Mouse (Mus musculus): ENCODE measurements around the gene 6330403K07Rik. TPM values are rescaled to one million over a fixed set of nuclear protein-coding genes. Genes with fewer than 3 reads are reported as not detected.

Gene 6330403K07Rik
- polyA plus RNA-seq (2014; fragmentation: Nextera tagmentation; extraction: Ambion mirVana): 50.1 and 65.9 TPM in 2 replicates

- H3K4me3 ChIP-seq (ENCODE audit: low read depth, low read length): peak within 1 kb of the TSS; percentile 59
- ATAC-seq (ENCODE audit: low read depth) (peak; percentile 98), DNase-seq (ENCODE audit: low spot score) (peak; percentile 96)
- H3K27ac ChIP-seq (replicated peaks; ENCODE audit: low read depth, low read length): peak within 1 kb of the TSS; percentile 74
- no peaks in the 10 kb centered on the region for H3K9me3 ChIP-seq (ENCODE audit: control insufficient read depth, low read length)
- H3K4me1 ChIP-seq (ENCODE audit: control insufficient read depth, insufficient read depth, low read length): peaks cover 8% of the 10 kb centered on the region; the same call in 1 of the 2 replicates
- under 1% methylated on average over 25 of the region's 31 CpGs for WGBS
- peak within 1 kb of the TSS; percentile 76 for H3K9ac ChIP-seq (ENCODE audit: low read depth, low read length)
- H3K36me3 ChIP-seq (ENCODE audit: control insufficient read depth, insufficient read depth, low read length): no peaks in the 10 kb centered on the region
- peak within 1 kb of the TSS; percentile 63 for H3K4me2 ChIP-seq (ENCODE audit: low read depth, low read length)
- no peaks in the 10 kb centered on the region for H3K27me3 ChIP-seq (replicated peaks; ENCODE audit: control insufficient read depth, insufficient read depth, low read length)
Observed at GRCm38 (mm10) chr11:71033163-71033761, at the start of gene 6330403K07Rik. Gene 6330403K07Rik, minus strand, starts transcription at chr11:71033513.

GRCm38 (mm10) chr11:71076342-71076741 is 43.0 kb upstream of the 6330403K07Rik start:
- no peaks in the 10 kb centered on the region for H3K4me1 ChIP-seq (ENCODE audit: control insufficient read depth, insufficient read depth, low read length)
- WGBS: 66% methylated on average over 1 of the region's 1 CpGs
- H3K27ac ChIP-seq (replicated peaks; ENCODE audit: low read depth, low read length): no peak overlapping the region
- no peak overlapping the region for H3K9ac ChIP-seq (ENCODE audit: low read depth, low read length)
- H3K36me3 ChIP-seq (ENCODE audit: control insufficient read depth, insufficient read depth, low read length): no peaks in the 10 kb centered on the region
- DNase-seq (ENCODE audit: low spot score) (no peak), ATAC-seq (ENCODE audit: low read depth) (no peak)
- no peak overlapping the region for H3K4me2 ChIP-seq (ENCODE audit: low read depth, low read length)
- no peaks in the 10 kb centered on the region for H3K27me3 ChIP-seq (replicated peaks; ENCODE audit: control insufficient read depth, insufficient read depth, low read length)
- no peak overlapping the region for H3K4me3 ChIP-seq (ENCODE audit: low read depth, low read length)
- peaks cover 8% of the 10 kb centered on the region; the same call in 1 of the 2 replicates for H3K9me3 ChIP-seq (ENCODE audit: control insufficient read depth, low read length)

GRCm38 (mm10) chr11:71052554-71052953 is 19.2 kb upstream of the 6330403K07Rik start:
- peak; percentile 65 for DNase-seq (ENCODE audit: low spot score)

DNA sequence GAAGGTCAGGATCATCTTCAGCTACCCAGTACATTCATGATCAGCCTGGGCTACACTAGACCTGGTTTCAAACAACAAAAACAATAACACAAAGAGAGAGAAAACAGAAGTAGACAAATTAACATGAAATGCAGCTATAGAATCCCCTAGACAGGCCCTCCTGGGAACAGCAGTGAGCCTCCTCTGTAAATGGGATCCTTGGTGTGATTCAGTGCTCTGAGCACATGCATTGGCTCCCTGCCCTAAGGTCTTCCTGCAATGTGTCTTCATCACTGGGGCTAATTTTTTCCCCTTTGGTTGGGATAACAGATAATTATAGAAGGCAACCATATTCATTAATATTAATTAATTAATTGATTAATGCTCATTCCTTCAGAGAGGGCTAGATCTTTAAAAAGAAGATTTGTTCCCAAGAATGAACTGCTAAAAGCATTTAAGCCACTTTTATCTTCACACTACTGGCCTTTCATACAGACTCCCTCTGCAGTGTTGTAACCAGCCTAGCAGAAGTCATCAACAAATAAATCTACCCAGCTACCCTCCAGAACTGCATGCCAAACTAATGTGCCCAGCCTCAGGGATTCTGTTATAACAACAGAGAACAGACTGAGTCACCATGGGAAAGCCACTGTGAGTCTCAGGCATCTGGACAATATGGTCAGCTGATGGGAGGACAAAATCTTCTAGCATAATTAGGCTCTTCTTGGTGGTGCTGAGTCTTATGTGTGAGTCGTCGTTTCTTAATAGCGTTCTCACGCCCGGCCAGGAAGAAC is 6.4 kb upstream of the 6330403K07Rik start:
- no peaks in the 10 kb centered on the region for H3K27me3 ChIP-seq (replicated peaks; ENCODE audit: control insufficient read depth, insufficient read depth, low read length)
- ATAC-seq (ENCODE audit: low read depth): no peak
- no peak overlapping the region for H3K9ac ChIP-seq (ENCODE audit: low read depth, low read length)
- no peak overlapping the region for H3K27ac ChIP-seq (replicated peaks; ENCODE audit: low read depth, low read length)
- no peak overlapping the region for H3K4me2 ChIP-seq (ENCODE audit: low read depth, low read length)
- no peaks in the 10 kb centered on the region for H3K4me1 ChIP-seq (ENCODE audit: control insufficient read depth, insufficient read depth, low read length)
- H3K36me3 ChIP-seq (ENCODE audit: control insufficient read depth, insufficient read depth, low read length): no peaks in the 10 kb centered on the region
- H3K9me3 ChIP-seq (ENCODE audit: control insufficient read depth, low read length): no peaks in the 10 kb centered on the region
- WGBS: 96% methylated on average over 5 of the region's 5 CpGs
- no peak overlapping the region for H3K4me3 ChIP-seq (ENCODE audit: low read depth, low read length)
- no peak for DNase-seq (ENCODE audit: low spot score)

More at GRCm38 (mm10) chr11:71052554-71052953, 19.2 kb upstream of the 6330403K07Rik start:
- Histone ChIP-seq H3K4me1 (ENCODE audit: control insufficient read depth, insufficient read depth, low read length) (no peaks in the 10 kb centered on the region), H3K4me3 (ENCODE audit: low read depth, low read length) (no peak overlapping the region), H3K9me3 (ENCODE audit: control insufficient read depth, low read length) (no peaks in the 10 kb centered on the region), H3K4me2 (ENCODE audit: low read depth, low read length) (no peak overlapping the region), H3K27me3 (replicated peaks; ENCODE audit: control insufficient read depth, insufficient read depth, low read length) (no peaks in the 10 kb centered on the region), H3K9ac (ENCODE audit: low read depth, low read length) (no peak overlapping the region), H3K27ac (replicated peaks; ENCODE audit: low read depth, low read length) (no peak overlapping the region), H3K36me3 (ENCODE audit: control insufficient read depth, insufficient read depth, low read length) (no peaks in the 10 kb centered on the region)
- WGBS: 11% methylated on average over 1 of the region's 1 CpGs
- ATAC-seq (ENCODE audit: low read depth): no peak

- Histone ChIP-seq H3K4me3 (ENCODE audit: low read depth, low read length) (peak overlapping the region; percentile 59), H3K9ac (ENCODE audit: low read depth, low read length) (peak overlapping the region; percentile 76), H3K4me2 (ENCODE audit: low read depth, low read length) (peak overlapping the region; percentile 63), H3K27ac (replicated peaks; ENCODE audit: low read depth, low read length) (peak overlapping the region; percentile 74), H3K4me1 (ENCODE audit: control insufficient read depth, insufficient read depth, low read length) (peaks cover 8% of the 10 kb centered on the region; the same call in 1 of the 2 replicates), H3K36me3 (ENCODE audit: control insufficient read depth, insufficient read depth, low read length) (peaks cover 4% of the 10 kb centered on the region), H3K27me3 (replicated peaks; ENCODE audit: control insufficient read depth, insufficient read depth, low read length) (no peaks in the 10 kb centered on the region), H3K9me3 (ENCODE audit: control insufficient read depth, low read length) (no peaks in the 10 kb centered on the region)
- 5% methylated on average over 25 of the region's 26 CpGs for WGBS
- DNase-seq (ENCODE audit: low spot score) (peak; percentile 36), ATAC-seq (ENCODE audit: low read depth) (peak; percentile 30; the same call in 1 of the 2 replicates)
Observed at GRCm38 (mm10) chr11:71032491-71033162, 686 bp downstream of the 6330403K07Rik start.

DNA sequence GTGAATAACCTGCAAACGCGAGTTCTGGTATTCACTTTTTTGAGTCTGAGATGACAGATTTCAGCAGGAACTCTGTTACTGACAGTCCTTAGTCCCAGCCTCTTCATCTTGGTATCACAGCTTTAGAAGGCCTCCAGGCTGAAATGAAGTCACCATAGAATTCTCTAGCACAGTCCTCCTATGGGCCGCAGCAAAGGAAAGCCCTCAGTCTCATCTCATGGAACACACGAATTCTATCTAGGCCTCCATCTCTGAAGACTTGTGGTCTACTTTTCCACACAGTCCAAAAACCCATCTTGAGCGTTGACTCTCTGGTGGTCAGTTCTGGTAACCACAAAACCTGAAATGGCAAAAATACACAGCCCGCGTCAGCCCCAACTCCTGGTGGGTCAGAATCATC is 1.2 kb downstream of the 6330403K07Rik start:
- Histone ChIP-seq H3K9ac (ENCODE audit: low read depth, low read length) (peak overlapping the region; percentile 76), H3K36me3 (ENCODE audit: control insufficient read depth, insufficient read depth, low read length) (peaks cover 10% of the 10 kb centered on the region), H3K27me3 (replicated peaks; ENCODE audit: control insufficient read depth, insufficient read depth, low read length) (no peaks in the 10 kb centered on the region), H3K27ac (replicated peaks; ENCODE audit: low read depth, low read length) (peak overlapping the region; percentile 74), H3K4me2 (ENCODE audit: low read depth, low read length) (peak overlapping the region; percentile 63), H3K4me1 (ENCODE audit: control insufficient read depth, insufficient read depth, low read length) (peaks cover 8% of the 10 kb centered on the region; the same call in 1 of the 2 replicates), H3K9me3 (ENCODE audit: control insufficient read depth, low read length) (no peaks in the 10 kb centered on the region), H3K4me3 (ENCODE audit: low read depth, low read length) (peak overlapping the region; percentile 59)
- DNase-seq (ENCODE audit: low spot score): no peak
- 55% methylated on average over 7 of the region's 7 CpGs for WGBS
- no peak for ATAC-seq (ENCODE audit: low read depth)

DNA sequence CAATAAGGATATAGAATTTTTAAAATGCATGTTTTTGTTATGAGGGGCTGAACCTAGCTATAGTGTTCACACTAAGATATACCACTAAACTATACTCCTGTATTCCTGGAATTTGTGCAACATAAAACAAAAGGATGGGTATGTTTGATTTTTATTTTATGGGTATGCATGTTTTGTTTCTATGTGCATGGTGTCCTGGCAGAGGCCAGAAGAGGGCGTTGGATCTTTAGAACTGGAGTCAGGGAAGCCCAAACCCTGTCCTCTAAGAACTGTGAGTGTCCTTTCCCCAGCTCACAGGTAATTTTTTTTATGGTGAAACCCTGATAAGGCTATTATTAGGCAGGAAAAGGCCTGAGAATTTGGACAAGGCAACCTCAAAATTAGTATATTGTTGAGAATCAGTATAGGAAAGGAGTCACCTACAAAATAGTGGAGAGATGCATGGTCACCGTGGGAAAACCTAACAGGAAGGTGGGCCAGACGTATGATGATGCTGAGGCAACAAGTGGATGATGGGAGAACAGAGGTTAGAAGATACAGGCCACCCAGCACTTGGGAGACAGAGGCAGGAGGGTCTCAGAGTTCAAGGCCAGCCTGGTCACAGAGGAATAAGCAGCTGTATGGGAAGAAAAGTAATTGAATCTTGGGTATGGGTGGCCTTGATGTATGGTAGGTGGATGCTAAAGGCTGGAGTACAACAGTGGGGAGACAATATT is 3.8 kb downstream of the 6330403K07Rik start:
- H3K4me3 ChIP-seq (ENCODE audit: low read depth, low read length): no peak overlapping the region
- no peaks in the 10 kb centered on the region for H3K27me3 ChIP-seq (replicated peaks; ENCODE audit: control insufficient read depth, insufficient read depth, low read length)
- no peak overlapping the region for H3K27ac ChIP-seq (replicated peaks; ENCODE audit: low read depth, low read length)
- H3K36me3 ChIP-seq (ENCODE audit: control insufficient read depth, insufficient read depth, low read length): peaks cover 33% of the 10 kb centered on the region
- no peak overlapping the region for H3K4me2 ChIP-seq (ENCODE audit: low read depth, low read length)
- H3K4me1 ChIP-seq (ENCODE audit: control insufficient read depth, insufficient read depth, low read length): peaks cover 8% of the 10 kb centered on the region; the same call in 1 of the 2 replicates
- H3K9me3 ChIP-seq (ENCODE audit: control insufficient read depth, low read length): no peaks in the 10 kb centered on the region
- 71% methylated on average over 3 of the region's 3 CpGs for WGBS
- H3K9ac ChIP-seq (ENCODE audit: low read depth, low read length): no peak overlapping the region
- no peak for DNase-seq (ENCODE audit: low spot score)
- no peak for ATAC-seq (ENCODE audit: low read depth)

GRCm38 (mm10) chr11:71028280-71028679 is 5.0 kb downstream of the 6330403K07Rik start:
- no peak overlapping the region for H3K4me2 ChIP-seq (ENCODE audit: low read depth, low read length)
- H3K4me3 ChIP-seq (ENCODE audit: low read depth, low read length): no peak overlapping the region
- H3K36me3 ChIP-seq (ENCODE audit: control insufficient read depth, insufficient read depth, low read length): peaks cover 39% of the 10 kb centered on the region
- ATAC-seq (ENCODE audit: low read depth) (no peak), DNase-seq (ENCODE audit: low spot score) (no peak)
- no peak overlapping the region for H3K27ac ChIP-seq (replicated peaks; ENCODE audit: low read depth, low read length)
- peaks cover 8% of the 10 kb centered on the region; the same call in 1 of the 2 replicates for H3K4me1 ChIP-seq (ENCODE audit: control insufficient read depth, insufficient read depth, low read length)
- no peaks in the 10 kb centered on the region for H3K27me3 ChIP-seq (replicated peaks; ENCODE audit: control insufficient read depth, insufficient read depth, low read length)
- 79% methylated on average over 3 of the region's 3 CpGs for WGBS
- H3K9ac ChIP-seq (ENCODE audit: low read depth, low read length): no peak overlapping the region
- no peaks in the 10 kb centered on the region for H3K9me3 ChIP-seq (ENCODE audit: control insufficient read depth, low read length)
